Mouse (Mus musculus) forebrain, postnatal 0 days (tissue): Measurements from ENCODE around the gene BC049762. TPM values are rescaled to one million over a fixed set of nuclear protein-coding genes. Genes with fewer than 3 reads are reported as not detected.
A peak's percentile ranks its signal among the peaks of the same experiment; 100 is the strongest.

ENCODE experiments used
- ATAC-seq: fragments of 200-750 bp; cut with Nextera tagmentation; 2 replicates; pipeline ENCODE4 v1.8.0; 2017; ENCODE audit warnings: mild to moderate bottlenecking, moderate library complexity
- DNase-seq: peaks from one replicate; pipeline ENCODE4 v3.0.0-alpha.2; 2015
- H3K27ac ChIP-seq: fragments of 300-500 bp; sonication (generic); 2 replicates; pipeline ENCODE4 v1.5.1; 2014; ENCODE audit warnings: low read depth, mild to moderate bottlenecking, antibody characterized with exemption, low read length, moderate library complexity, mixed read lengths
- H3K27me3 ChIP-seq: fragments of 300-500 bp; sonication (generic); 2 replicates; pipeline ENCODE4 v1.6.1; 2014; ENCODE audit warnings: mild to moderate bottlenecking, low read length, mixed read lengths; ENCODE audit not compliant: insufficient read depth
- H3K36me3 ChIP-seq: fragments of 300-500 bp; sonication (generic); 2 replicates; pipeline ENCODE4 v1.6.1; 2014; ENCODE audit warnings: mild to moderate bottlenecking, moderate library complexity; ENCODE audit not compliant: insufficient read depth
- H3K4me1 ChIP-seq: fragments of 300-500 bp; sonication (generic); 2 replicates; pipeline ENCODE4 v1.6.1; 2014; ENCODE audit warnings: antibody characterized with exemption; ENCODE audit not compliant: insufficient read depth
- H3K4me2 ChIP-seq: fragments of 300-500 bp; sonication (generic); 2 replicates; pipeline ENCODE4 v1.6.1; 2014; ENCODE audit warnings: low read depth, mild to moderate bottlenecking, moderate library complexity
- H3K4me3 ChIP-seq: fragments of 300-500 bp; sonication (generic); 2 replicates; pipeline ENCODE4 v1.5.1; 2014; ENCODE audit warnings: low read depth, low read length, mixed read lengths
- H3K9ac ChIP-seq: fragments of 300-500 bp; sonication (generic); 2 replicates; pipeline ENCODE4 v1.6.1; 2014; ENCODE audit warnings: mild to moderate bottlenecking
- H3K9me3 ChIP-seq: fragments of 300-500 bp; sonication (generic); 2 replicates; pipeline ENCODE4 v1.6.1; 2016; ENCODE audit warnings: low read length
- CTCF ChIP-seq: sonication (generic); IDR thresholded peaks from 2 replicates; pipeline ENCODE4 v1.5.1; 2016; ENCODE audit warnings: antibody characterized with exemption, control low read depth, low read depth
- WGBS: fragments of 180-500 bp; shearing (Covaris S2); extraction: QIAGEN DNeasy Blood & Tissue Kit; methylation state at CpG from one replicate; pipeline ENCODE4 v1.1.7; 2014; 5-methylcytosine and 5-hydroxymethylcytosine counted together
- polyA plus RNA-seq: library from polyadenylated mRNA; unstranded; fragments of >200 nt; fragmentation: Nextera tagmentation; extraction: Ambion mirVana; gene quantifications from 2 replicates; pipeline ENCODE4 v1.2.1, GENCODE M21; 2015
- total RNA-seq: library from RNA; depleted of rRNA; stranded (reverse); fragments of >200 nt; gene quantifications from 2 replicates; pipeline ENCODE4 v1.2.3, GENCODE M21; 2014

The BC049762 gene
- total and polyA plus RNA-seq, 2 experiments from 2014 or later, result 0.56 TPM; not detected in 1

DNA sequence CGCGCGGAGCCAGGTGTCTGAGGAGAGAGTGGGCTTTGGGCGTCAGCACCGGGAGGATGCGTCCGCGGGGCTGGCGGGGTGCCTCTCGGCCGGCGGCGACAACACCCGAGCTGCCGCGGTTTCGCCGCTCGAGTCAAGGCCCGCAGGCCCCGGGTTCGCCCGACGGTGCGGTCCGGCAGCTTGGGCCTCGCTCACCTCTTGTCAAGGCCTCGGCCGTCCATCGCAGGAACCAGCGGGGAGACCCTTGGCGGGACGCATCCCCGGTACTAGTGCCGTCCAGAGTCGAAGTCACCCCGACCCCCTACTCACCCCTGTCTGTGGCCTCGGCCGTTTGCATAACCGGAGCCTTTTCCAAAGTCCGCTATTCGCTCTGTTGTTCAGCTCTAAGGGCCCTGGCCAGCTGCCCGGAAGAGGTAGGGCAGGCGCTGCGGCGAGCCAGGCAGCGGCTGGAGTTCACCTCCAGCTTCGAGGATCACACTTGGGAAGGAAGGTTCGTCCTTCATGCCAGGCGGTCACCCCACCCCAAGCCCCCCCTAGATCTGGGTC, 513 bp upstream of the BC049762 start:
- peak overlapping the region; percentile 98 for H3K27ac ChIP-seq
- peak overlapping the region; percentile 93 for H3K4me2 ChIP-seq
- peaks cover 15% of the 10 kb centered on the region for H3K4me1 ChIP-seq
- peak overlapping the region; percentile 98 for H3K9ac ChIP-seq
- TF ChIP-seq CTCF, result no peak
- H3K4me3 ChIP-seq, result peak overlapping the region; percentile 91
- H3K36me3 ChIP-seq, result 0 out of 2 replicates have a peak, but pooled peaks cover 5% of the 10 kb centered on the region
- H3K9me3 ChIP-seq, result no peaks in the 10 kb centered on the region
- under 1% methylated on average over 47 of the region's 50 CpGs for WGBS
- DNase-seq (peak; percentile 66), ATAC-seq (peak; percentile 58)
- no peaks in the 10 kb centered on the region for H3K27me3 ChIP-seq

DNA sequence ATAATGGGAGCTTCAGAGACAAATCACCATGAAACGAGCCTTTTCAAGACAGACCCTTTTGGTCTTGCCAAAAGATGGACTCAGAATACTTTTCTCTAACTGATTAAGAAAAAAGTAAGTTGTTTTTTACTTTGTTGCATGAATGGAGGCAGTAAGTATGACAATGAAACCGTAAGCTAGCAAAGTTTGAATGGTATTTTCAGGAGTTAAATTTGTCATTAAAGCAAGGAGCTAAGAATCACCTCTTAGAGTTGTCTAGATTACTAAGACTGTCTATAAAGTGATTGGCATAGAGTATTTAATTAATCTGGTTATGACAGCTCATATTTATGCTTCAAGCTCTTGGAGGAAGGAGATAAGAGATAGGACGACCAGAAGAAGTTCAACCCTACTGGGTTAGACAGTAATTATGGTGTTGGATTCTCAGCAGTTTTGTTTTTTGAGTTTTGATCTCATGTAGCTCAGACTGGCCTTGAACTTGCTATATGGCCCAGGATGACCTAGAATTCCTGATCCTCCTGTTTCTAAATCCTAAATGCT, 1.1 kb downstream of the BC049762 start, which contains the start of gene Clk4:
Clk4 (plus strand) TSS at position 51 of the 540 bp plus-strand sequence.
- Histone ChIP-seq H3K4me3 (peak within 1 kb of the TSS; percentile 91), H3K36me3 (no peaks in the 10 kb centered on the region), H3K27me3 (no peaks in the 10 kb centered on the region), H3K9ac (peak within 1 kb of the TSS; percentile 98), H3K4me2 (peak within 1 kb of the TSS; percentile 93), H3K27ac (peak within 1 kb of the TSS; percentile 98), H3K9me3 (no peaks in the 10 kb centered on the region), H3K4me1 (peaks cover 15% of the 10 kb centered on the region)
- DNase-seq (no peak), ATAC-seq (no peak)
- TF ChIP-seq CTCF, result no peak
- WGBS, result 71% methylated on average over 3 of the region's 3 CpGs

DNA sequence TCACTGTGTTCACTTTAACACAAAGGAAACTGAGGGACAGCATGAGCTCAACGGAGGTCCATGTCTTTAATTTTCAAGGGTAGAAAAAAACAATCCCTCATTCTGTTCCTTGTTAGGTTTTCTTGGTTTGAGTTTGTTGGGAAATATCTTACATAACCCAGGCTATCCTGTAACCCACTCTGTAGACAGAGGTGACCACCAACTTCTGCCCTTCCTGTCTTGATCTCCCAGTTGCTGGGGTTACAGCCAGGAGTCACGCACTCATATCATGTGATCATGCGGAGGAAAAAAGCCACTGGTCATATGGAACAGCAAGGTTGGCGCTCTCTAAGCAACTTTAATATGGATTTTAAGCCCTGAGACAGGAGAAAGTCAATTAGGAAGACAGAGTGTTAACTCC, 5.8 kb downstream of the BC049762 start:
- H3K4me1 ChIP-seq, result no peaks in the 10 kb centered on the region
- DNase-seq (no peak), ATAC-seq (no peak)
- no peaks in the 10 kb centered on the region for H3K36me3 ChIP-seq
- H3K27me3 ChIP-seq, result no peaks in the 10 kb centered on the region
- H3K4me2 ChIP-seq, result no peak overlapping the region
- H3K4me3 ChIP-seq, result no peak overlapping the region
- H3K27ac ChIP-seq, result no peak overlapping the region
- 91% methylated on average over 4 of the region's 4 CpGs for WGBS
- H3K9me3 ChIP-seq, result no peaks in the 10 kb centered on the region
- H3K9ac ChIP-seq, result no peak overlapping the region
- TF ChIP-seq CTCF, result no peak

DNA sequence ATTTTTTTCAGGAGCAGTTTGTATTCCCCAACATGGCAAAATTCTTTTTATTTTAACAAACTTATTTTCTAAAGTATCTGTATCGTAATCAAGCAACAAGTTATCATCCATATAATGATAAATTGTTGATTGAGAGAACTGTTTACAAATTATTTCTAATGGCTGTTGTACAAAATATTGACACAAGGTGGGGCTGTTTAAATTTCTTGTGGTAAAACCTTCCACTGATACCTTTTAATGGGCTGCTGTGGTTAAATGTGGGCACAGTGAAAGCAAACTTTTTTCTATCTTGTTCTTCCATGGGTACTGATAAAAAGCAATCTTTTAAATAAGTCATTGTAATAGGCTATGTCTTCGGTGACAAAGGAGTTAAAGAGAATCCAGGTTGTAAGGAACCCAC, 19.9 kb downstream of the BC049762 start:
- no peak overlapping the region for H3K9ac ChIP-seq

DNA sequence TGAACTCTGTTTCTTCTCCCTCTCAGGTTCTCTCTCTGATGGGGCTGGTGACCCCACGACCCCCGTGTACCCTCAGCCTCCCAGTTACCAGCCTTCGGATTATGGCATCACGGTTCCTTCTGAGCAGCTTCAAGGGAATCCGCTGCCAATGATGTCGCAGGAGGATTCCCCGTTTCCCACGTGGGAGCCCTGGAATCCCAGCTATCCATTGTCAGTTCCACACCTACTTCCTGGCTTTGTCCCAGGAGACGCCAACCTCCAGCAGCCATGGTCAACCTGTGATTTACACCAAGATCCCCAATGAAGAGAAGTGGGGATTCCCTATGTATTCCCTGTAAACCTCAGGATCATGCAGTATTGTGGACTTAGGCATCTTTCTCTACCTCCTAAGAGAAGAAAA, 28.2 kb downstream of the BC049762 start:
- no peaks in the 10 kb centered on the region for H3K9me3 ChIP-seq
- H3K4me3 ChIP-seq, result no peak overlapping the region
- WGBS, result 85% methylated on average over 9 of the region's 9 CpGs
- no peak overlapping the region for H3K4me2 ChIP-seq
- ATAC-seq, result no peak
- H3K27me3 ChIP-seq, result no peaks in the 10 kb centered on the region
- H3K4me1 ChIP-seq, result no peaks in the 10 kb centered on the region
- no peak for DNase-seq
- H3K36me3 ChIP-seq, result no peaks in the 10 kb centered on the region
- no peak for TF ChIP-seq CTCF
- no peak overlapping the region for H3K9ac ChIP-seq
- no peak overlapping the region for H3K27ac ChIP-seq

More for the DNA sequence above, 19.9 kb downstream of the BC049762 start:
- Histone ChIP-seq H3K27me3 (no peaks in the 10 kb centered on the region), H3K4me2 (no peak overlapping the region), H3K9me3 (no peaks in the 10 kb centered on the region), H3K4me1 (no peaks in the 10 kb centered on the region), H3K27ac (no peak overlapping the region), H3K36me3 (no peaks in the 10 kb centered on the region), H3K4me3 (no peak overlapping the region)
- no peak for DNase-seq
- no peak for ATAC-seq
- 87% methylated on average over 2 of the region's 2 CpGs for WGBS
- TF ChIP-seq CTCF, result no peak

DNA sequence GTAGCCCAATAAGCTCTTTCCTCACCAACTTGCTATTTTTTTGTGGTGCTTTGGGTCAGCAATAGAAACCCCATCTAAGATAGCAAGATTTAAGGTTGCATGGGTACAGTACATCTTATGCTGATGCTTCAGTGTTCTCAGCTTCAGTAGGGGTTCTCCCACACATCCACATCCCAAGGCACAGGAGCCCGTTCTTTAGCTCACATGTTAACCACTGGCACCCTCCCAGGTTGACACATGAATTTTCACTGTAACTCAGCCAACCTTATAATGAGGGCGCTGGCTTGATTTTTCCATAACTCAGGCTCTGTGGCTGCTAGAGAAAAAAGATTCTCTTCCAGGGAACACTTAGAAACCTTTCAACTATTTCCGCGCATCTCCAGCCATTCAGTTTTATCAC, 35.7 kb downstream of the BC049762 start:
- no peak overlapping the region for H3K4me2 ChIP-seq
- DNase-seq (peak; percentile 50), ATAC-seq (no peak)
- H3K9me3 ChIP-seq, result no peaks in the 10 kb centered on the region
- no peaks in the 10 kb centered on the region for H3K4me1 ChIP-seq
- H3K9ac ChIP-seq, result no peak overlapping the region
- no peak overlapping the region for H3K4me3 ChIP-seq
- H3K27ac ChIP-seq, result no peak overlapping the region
- H3K27me3 ChIP-seq, result no peaks in the 10 kb centered on the region
- WGBS, result 63% methylated on average over 4 of the region's 4 CpGs
- no peaks in the 10 kb centered on the region for H3K36me3 ChIP-seq
- TF ChIP-seq CTCF, result no peak

DNA sequence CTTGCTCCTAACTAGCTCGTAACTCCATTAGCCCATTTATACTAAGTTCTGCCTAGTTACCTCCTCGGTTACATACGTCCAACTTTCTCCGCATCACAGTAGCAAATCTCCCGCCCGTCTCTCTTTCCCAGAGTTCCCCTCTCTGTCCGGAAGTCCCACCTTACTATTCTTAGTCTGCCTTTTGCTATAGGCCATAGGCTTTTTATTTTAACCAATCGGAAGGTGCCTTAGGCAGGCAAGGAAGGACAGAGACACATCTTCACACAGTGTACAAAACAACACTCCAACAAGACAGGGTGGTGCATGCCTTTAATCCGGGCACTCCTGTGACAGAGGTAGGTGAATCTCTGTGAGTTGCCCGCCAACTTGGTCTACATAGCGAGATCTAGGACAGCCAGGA, 42.5 kb downstream of the BC049762 start, which contains the start of gene Gm12569:
Gm12569 (plus strand) TSS at position 166 of the 400 bp plus-strand sequence.
- no peaks in the 10 kb centered on the region for H3K4me1 ChIP-seq
- no peak within 1 kb of the TSS for H3K4me2 ChIP-seq
- H3K27ac ChIP-seq, result no peak within 1 kb of the TSS
- H3K9ac ChIP-seq, result no peak within 1 kb of the TSS
- TF ChIP-seq CTCF, result no peak
- no peak for ATAC-seq
- no peaks in the 10 kb centered on the region for H3K27me3 ChIP-seq
- WGBS, result 96% methylated on average over 11 of the region's 11 CpGs
- DNase-seq, result no peak
- no peaks in the 10 kb centered on the region for H3K9me3 ChIP-seq
- no peak within 1 kb of the TSS for H3K4me3 ChIP-seq
- H3K36me3 ChIP-seq, result no peaks in the 10 kb centered on the region
